Mouse (Mus musculus): ENCODE measurements around the gene Ovch2. TPM values are rescaled to one million over a fixed set of nuclear protein-coding genes. Genes with fewer than 3 reads are reported as not detected.
"Not testable (repeated sequence)": the region's sequence is repeated elsewhere in the genome, so short reads cannot be mapped to it uniquely, and the experiment has no call there.

Ovch2 gene
- not detected in 2 replicates for polyA plus RNA-seq (2015; fragmentation: Nextera tagmentation; extraction: Ambion mirVana)

DNA sequence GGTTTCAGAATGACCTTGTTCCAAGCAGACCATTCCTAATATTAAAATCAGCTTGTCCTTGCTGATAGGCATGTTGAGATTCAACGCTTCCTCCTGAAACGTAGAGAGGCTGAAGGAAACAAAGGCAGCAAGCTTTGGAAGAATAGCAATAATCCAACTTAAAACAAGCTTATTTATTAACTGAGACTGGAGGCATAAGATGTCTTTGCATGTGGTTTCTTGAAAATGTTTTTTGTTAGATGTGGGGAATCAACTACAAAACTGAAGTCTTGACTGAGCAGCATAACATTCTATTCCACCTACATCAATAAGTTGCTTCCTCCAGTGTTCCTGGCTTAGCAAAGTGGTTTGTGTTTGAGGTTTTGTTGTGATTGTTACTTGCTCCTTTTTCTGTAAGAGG is at the start of gene Ovch2:
Gene Ovch2 (minus strand): TSS at position 101 of the 400 bp plus-strand sequence.
- H3K27me3 ChIP-seq (replicated peaks; ENCODE audit: control insufficient read depth, insufficient read depth, low read length), result no peaks in the 10 kb centered on the region
- H3K4me1 ChIP-seq (ENCODE audit: control insufficient read depth, insufficient read depth, low read length), result no peaks in the 10 kb centered on the region
- 86% methylated on average over 2 of the region's 2 CpGs for WGBS
- H3K9ac ChIP-seq (ENCODE audit: low read depth, low read length), result no peak within 1 kb of the TSS
- no peaks in the 10 kb centered on the region for H3K9me3 ChIP-seq (ENCODE audit: control insufficient read depth, low read length)
- H3K27ac ChIP-seq (ENCODE audit: low read length), result no peak within 1 kb of the TSS
- H3K36me3 ChIP-seq (ENCODE audit: control insufficient read depth, insufficient read depth, low read length), result no peaks in the 10 kb centered on the region
- no peak within 1 kb of the TSS for H3K4me3 ChIP-seq (ENCODE audit: low read length)
- no peak within 1 kb of the TSS for H3K4me2 ChIP-seq (ENCODE audit: low read depth, low read length)
- no peak for ATAC-seq

DNA sequence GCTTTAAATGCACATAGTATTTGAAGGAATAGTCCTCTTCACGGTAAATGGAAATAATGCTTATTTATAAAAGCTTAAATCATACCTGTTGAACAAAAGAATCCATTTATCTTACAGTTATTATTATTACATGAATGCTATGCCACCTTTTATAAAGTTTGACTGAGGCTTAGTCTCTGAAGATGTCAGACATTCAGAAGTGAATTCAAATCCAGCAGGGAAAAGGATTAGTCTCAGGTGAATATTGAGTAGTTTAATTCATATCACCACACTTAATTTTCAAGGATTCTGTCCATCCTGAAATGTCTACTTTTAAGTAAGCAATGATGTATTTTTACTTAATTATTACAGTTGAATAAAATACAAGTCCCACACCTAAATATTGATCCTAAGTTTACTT is 46.4 kb upstream of the Ovch2 start, which contains the start of gene Olfr470:
Gene Olfr470 (minus strand): TSS at position 101 of the 400 bp plus-strand sequence.
- ATAC-seq; H3K9ac ChIP-seq (ENCODE audit: low read depth, low read length); H3K4me1 ChIP-seq (ENCODE audit: control insufficient read depth, insufficient read depth, low read length); H3K36me3 ChIP-seq (ENCODE audit: control insufficient read depth, insufficient read depth, low read length); H3K4me2 ChIP-seq (ENCODE audit: low read depth, low read length); H3K27me3 ChIP-seq (replicated peaks; ENCODE audit: control insufficient read depth, insufficient read depth, low read length); H3K4me3 ChIP-seq (ENCODE audit: low read length); H3K27ac ChIP-seq (ENCODE audit: low read length); H3K9me3 ChIP-seq (ENCODE audit: control insufficient read depth, low read length): not testable (repeated sequence)
- 66% methylated on average over 1 of the region's 1 CpGs for whole genome bisulfite sequencing

DNA sequence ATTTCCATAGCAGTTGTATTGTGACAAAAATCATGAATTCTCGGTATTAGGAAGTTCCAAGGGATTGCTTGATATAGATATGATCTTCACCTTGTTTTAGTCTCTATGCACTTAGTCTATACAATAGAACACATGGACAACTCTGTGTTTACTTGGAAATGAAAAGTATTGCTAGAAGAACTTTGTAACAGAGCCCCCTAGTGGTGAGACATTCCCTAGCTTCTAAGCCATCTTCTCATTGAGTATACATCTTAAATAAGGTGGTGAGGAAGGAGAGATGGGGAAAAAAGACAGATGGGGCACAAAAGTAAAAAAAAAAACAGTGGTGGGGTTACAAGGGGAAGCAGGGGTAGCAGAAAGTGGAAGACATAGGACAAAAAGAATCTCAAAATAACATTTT is 40.7 kb upstream of the Ovch2 start:
- Histone ChIP-seq H3K4me2 (ENCODE audit: low read depth, low read length) (no peak overlapping the region), H3K9ac (ENCODE audit: low read depth, low read length) (no peak overlapping the region), H3K27me3 (replicated peaks; ENCODE audit: control insufficient read depth, insufficient read depth, low read length) (no peaks in the 10 kb centered on the region), H3K36me3 (ENCODE audit: control insufficient read depth, insufficient read depth, low read length) (no peaks in the 10 kb centered on the region), H3K9me3 (ENCODE audit: control insufficient read depth, low read length) (no peaks in the 10 kb centered on the region), H3K27ac (ENCODE audit: low read length) (no peak overlapping the region), H3K4me3 (ENCODE audit: low read length) (no peak overlapping the region), H3K4me1 (ENCODE audit: control insufficient read depth, insufficient read depth, low read length) (no peaks in the 10 kb centered on the region)
- no peak for ATAC-seq
- 87% methylated on average over 1 of the region's 1 CpGs for WGBS

DNA sequence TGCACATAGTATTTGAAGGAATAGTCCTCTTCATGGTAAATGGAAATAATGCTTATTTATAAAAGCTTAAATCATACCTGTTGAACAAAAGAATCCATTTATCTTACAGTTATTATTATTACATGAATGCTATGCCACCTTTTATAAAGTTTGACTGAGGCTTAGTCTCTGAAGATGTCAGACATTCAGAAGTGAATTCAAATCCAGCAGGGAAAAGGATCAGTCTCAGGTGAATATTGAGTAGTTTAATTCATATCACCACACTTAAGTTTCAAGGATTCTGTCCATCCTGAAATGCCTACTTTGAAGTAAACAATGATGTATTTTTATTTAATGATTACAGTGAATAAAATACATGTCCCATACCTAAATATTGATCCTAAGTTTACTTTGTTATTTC is 24.4 kb upstream of the Ovch2 start, which contains the start of gene Olfr469:
Gene Olfr469 (minus strand): TSS at position 101 of the 400 bp plus-strand sequence.
- not testable (repeated sequence) for H3K4me3 ChIP-seq (ENCODE audit: low read length); ATAC-seq; H3K4me2 ChIP-seq (ENCODE audit: low read depth, low read length); H3K4me1 ChIP-seq (ENCODE audit: control insufficient read depth, insufficient read depth, low read length); H3K9me3 ChIP-seq (ENCODE audit: control insufficient read depth, low read length); H3K9ac ChIP-seq (ENCODE audit: low read depth, low read length); H3K36me3 ChIP-seq (ENCODE audit: control insufficient read depth, insufficient read depth, low read length); H3K27ac ChIP-seq (ENCODE audit: low read length); H3K27me3 ChIP-seq (replicated peaks; ENCODE audit: control insufficient read depth, insufficient read depth, low read length)

DNA sequence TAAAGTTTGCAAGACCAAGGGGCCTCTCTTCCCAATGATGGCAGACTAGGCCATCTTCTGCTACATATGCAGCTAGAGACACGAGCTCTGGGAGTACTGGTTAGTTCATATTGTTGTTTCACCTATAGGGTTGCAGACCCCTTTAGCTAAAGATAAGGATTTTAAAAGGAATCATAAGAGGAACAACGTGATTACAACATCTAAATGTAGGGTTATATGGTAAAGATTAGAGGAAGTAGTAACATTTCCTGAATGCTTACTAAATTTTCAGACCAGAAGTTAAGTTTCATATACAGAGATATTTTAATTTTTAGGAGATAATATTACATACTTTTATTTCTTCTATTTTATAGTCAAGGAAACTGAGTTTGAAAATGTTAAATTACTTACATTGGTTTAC is 22.9 kb upstream of the Ovch2 start:
- not testable (repeated sequence) for H3K36me3 ChIP-seq (ENCODE audit: control insufficient read depth, insufficient read depth, low read length); H3K9me3 ChIP-seq (ENCODE audit: control insufficient read depth, low read length); ATAC-seq; H3K4me2 ChIP-seq (ENCODE audit: low read depth, low read length); H3K4me3 ChIP-seq (ENCODE audit: low read length); H3K27ac ChIP-seq (ENCODE audit: low read length); H3K9ac ChIP-seq (ENCODE audit: low read depth, low read length); H3K4me1 ChIP-seq (ENCODE audit: control insufficient read depth, insufficient read depth, low read length); H3K27me3 ChIP-seq (replicated peaks; ENCODE audit: control insufficient read depth, insufficient read depth, low read length)
- WGBS, result 61% methylated on average over 2 of the region's 2 CpGs

DNA sequence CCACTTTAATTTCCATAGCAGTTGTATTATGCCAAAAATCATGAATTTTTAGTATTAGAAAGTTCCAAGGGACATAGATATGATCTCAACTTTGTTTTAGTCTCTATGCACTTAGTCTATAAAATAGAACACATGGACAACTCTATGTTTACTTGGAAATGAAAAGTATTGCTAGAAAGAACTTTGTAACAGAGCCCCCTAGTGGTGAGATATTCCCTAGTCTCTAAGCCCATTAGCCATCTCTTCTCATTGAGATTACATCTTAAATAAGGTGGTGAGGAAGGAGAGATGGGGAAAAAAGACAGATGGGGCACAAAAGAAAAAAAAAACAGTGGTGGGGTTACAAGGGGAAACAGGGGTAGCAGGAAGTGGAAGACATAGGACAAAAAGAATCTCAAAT is 18.4 kb upstream of the Ovch2 start:
- Histone ChIP-seq H3K36me3 (ENCODE audit: control insufficient read depth, insufficient read depth, low read length) (no peaks in the 10 kb centered on the region), H3K9ac (ENCODE audit: low read depth, low read length) (no peak overlapping the region), H3K27ac (ENCODE audit: low read length) (no peak overlapping the region), H3K4me3 (ENCODE audit: low read length) (no peak overlapping the region), H3K9me3 (ENCODE audit: control insufficient read depth, low read length) (no peaks in the 10 kb centered on the region), H3K27me3 (replicated peaks; ENCODE audit: control insufficient read depth, insufficient read depth, low read length) (no peaks in the 10 kb centered on the region), H3K4me2 (ENCODE audit: low read depth, low read length) (no peak overlapping the region), H3K4me1 (ENCODE audit: control insufficient read depth, insufficient read depth, low read length) (no peaks in the 10 kb centered on the region)
- ATAC-seq, result no peak

DNA sequence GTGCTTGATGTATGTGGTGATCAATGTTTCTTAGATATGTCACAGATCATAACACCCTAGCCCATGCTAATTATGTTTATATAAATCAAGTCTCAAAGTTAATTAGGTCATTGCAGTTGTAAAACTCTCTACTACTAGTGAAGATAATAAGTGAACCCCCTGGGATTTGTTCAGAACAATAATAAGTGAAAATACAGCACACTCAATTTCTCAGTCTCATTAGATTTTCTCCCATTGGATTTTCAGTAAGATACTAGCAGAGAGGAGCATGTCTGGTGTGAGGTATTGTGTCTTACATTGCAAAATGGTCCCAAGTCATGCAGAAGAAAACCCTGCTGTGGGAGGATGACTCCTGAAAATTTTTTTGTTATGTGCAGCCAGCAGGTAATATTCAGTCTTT is 11.0 kb upstream of the Ovch2 start, which contains the start of gene Olfr467:
Gene Olfr467 (plus strand): TSS at position 301 of the 400 bp plus-strand sequence.
- H3K4me3 ChIP-seq (ENCODE audit: low read length), result no peak within 1 kb of the TSS
- no peak within 1 kb of the TSS for H3K27ac ChIP-seq (ENCODE audit: low read length)
- H3K9me3 ChIP-seq (ENCODE audit: control insufficient read depth, low read length), result no peaks in the 10 kb centered on the region
- no peak for ATAC-seq
- no peaks in the 10 kb centered on the region for H3K27me3 ChIP-seq (replicated peaks; ENCODE audit: control insufficient read depth, insufficient read depth, low read length)
- H3K9ac ChIP-seq (ENCODE audit: low read depth, low read length), result no peak within 1 kb of the TSS
- no peaks in the 10 kb centered on the region for H3K36me3 ChIP-seq (ENCODE audit: control insufficient read depth, insufficient read depth, low read length)
- H3K4me1 ChIP-seq (ENCODE audit: control insufficient read depth, insufficient read depth, low read length), result no peaks in the 10 kb centered on the region
- no peak within 1 kb of the TSS for H3K4me2 ChIP-seq (ENCODE audit: low read depth, low read length)

DNA sequence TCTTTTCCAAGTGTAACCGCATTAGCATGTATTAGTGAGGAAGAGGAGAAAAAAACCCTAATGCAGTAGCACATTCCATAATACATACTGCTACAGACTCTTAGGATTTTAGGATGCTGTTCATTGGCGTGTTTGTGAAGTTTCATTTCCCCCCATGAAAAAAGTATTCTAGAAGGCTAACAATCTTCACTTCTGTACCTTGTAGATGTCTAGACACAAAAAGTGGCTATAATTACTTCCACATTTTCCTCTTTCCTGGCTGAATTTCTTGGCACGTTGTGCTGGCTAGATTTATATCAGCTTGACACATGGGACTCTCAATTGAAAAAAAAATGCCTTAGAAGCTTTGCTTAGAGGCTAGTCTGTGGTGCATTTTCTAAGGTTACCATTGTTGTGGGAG is 1.1 kb upstream of the Ovch2 start:
- no peak overlapping the region for H3K9ac ChIP-seq (ENCODE audit: low read depth, low read length)
- no peaks in the 10 kb centered on the region for H3K9me3 ChIP-seq (ENCODE audit: control insufficient read depth, low read length)
- H3K4me1 ChIP-seq (ENCODE audit: control insufficient read depth, insufficient read depth, low read length), result no peaks in the 10 kb centered on the region
- H3K4me3 ChIP-seq (ENCODE audit: low read length), result no peak overlapping the region
- no peak overlapping the region for H3K4me2 ChIP-seq (ENCODE audit: low read depth, low read length)
- H3K27me3 ChIP-seq (replicated peaks; ENCODE audit: control insufficient read depth, insufficient read depth, low read length), result no peaks in the 10 kb centered on the region
- H3K36me3 ChIP-seq (ENCODE audit: control insufficient read depth, insufficient read depth, low read length), result no peaks in the 10 kb centered on the region
- no peak for ATAC-seq
- WGBS, result 65% methylated on average over 3 of the region's 3 CpGs
- H3K27ac ChIP-seq (ENCODE audit: low read length), result no peak overlapping the region

DNA sequence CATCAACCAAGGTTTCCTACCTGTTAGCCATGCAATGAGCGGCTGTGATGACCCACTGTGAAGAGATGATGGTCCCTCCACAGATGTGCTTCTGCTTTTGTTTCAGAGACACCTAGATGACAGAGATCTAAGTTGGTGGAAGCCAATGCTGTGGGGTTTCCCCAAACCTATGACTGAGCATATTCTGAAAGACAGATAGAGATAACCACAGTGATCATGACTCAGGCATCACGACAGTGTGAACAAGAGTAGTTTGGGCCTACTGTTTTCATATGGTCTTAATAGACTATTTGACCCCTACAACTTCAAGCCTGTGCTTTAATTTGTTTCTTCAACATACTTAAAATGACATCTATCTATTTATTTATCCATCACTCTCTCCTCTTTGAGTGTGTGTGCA is 4.5 kb downstream of the Ovch2 start:
- Histone ChIP-seq H3K4me1 (ENCODE audit: control insufficient read depth, insufficient read depth, low read length) (no peaks in the 10 kb centered on the region), H3K27ac (ENCODE audit: low read length) (no peak overlapping the region), H3K4me2 (ENCODE audit: low read depth, low read length) (no peak overlapping the region), H3K9me3 (ENCODE audit: control insufficient read depth, low read length) (no peaks in the 10 kb centered on the region), H3K27me3 (replicated peaks; ENCODE audit: control insufficient read depth, insufficient read depth, low read length) (no peaks in the 10 kb centered on the region), H3K4me3 (ENCODE audit: low read length) (no peak overlapping the region), H3K36me3 (ENCODE audit: control insufficient read depth, insufficient read depth, low read length) (no peaks in the 10 kb centered on the region), H3K9ac (ENCODE audit: low read depth, low read length) (no peak overlapping the region)
- WGBS, result 80% methylated on average over 2 of the region's 2 CpGs
- no peak for ATAC-seq

DNA sequence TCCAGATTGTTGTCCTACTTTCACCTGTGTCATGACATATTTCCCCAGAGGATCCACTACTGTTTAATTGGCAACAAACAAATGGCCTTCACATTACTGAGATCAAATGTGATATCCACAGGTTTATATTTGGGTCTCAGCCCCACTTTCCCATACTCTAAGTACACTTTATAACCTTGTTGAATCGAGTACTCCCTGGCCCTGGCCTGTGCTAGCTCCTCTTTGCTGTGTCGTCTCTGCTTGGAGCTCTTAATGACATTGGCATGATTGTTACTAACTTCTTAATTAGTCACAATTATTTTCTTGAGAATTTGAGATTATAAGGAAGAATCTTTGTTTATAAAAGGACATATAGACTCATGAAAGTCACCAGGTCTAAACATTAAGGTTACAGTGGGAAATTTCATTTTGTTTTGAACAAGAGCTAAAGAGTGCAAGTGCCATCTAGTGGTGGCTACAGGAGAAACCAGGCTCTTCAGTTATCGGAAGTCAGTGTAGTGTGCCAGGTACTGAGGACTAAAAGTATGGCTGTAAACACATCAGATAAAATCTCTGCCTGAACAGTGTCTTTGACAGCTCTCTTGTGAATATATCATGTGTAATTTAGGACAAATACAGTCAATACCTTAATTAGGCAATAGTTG is 12.9 kb downstream of the Ovch2 start:
- Histone ChIP-seq H3K27ac (ENCODE audit: low read length) (no peak overlapping the region), H3K4me2 (ENCODE audit: low read depth, low read length) (no peak overlapping the region), H3K4me1 (ENCODE audit: control insufficient read depth, insufficient read depth, low read length) (no peaks in the 10 kb centered on the region), H3K9me3 (ENCODE audit: control insufficient read depth, low read length) (no peaks in the 10 kb centered on the region), H3K36me3 (ENCODE audit: control insufficient read depth, insufficient read depth, low read length) (no peaks in the 10 kb centered on the region), H3K27me3 (replicated peaks; ENCODE audit: control insufficient read depth, insufficient read depth, low read length) (no peaks in the 10 kb centered on the region), H3K9ac (ENCODE audit: low read depth, low read length) (no peak overlapping the region), H3K4me3 (ENCODE audit: low read length) (no peak overlapping the region)
- ATAC-seq, result no peak
- 59% methylated on average over 3 of the region's 3 CpGs for WGBS
